Mouse (Mus musculus): Measurements from ENCODE around the gene Hnrnpdl. TPM values are rescaled to one million over a fixed set of nuclear protein-coding genes. Genes with fewer than 3 reads are reported as not detected.

Gene Hnrnpdl
- total and polyA plus RNA-seq, 3 experiments, result 75.6 to 207 (median 165) TPM

- DNase-seq (ENCODE audit: extremely low read depth), result no peak
- no peaks in the 10 kb centered on the region for H3K9me3 ChIP-seq (replicated peaks; ENCODE audit: low read length)
- no peaks in the 10 kb centered on the region for H3K27me3 ChIP-seq (replicated peaks)
- no peak overlapping the region for H3K27ac ChIP-seq (ENCODE audit: insufficient read depth, low read depth)
- H3K36me3 ChIP-seq (replicated peaks in 1 of 2; ENCODE audit: control insufficient read depth in 1 of 2, insufficient read depth in 1 of 2, low read length in 1 of 2), result peaks cover 34 to 58% of the 10 kb centered on the region in 2 experiments
- H3K4me2 ChIP-seq (ENCODE audit: insufficient read depth, low read depth, poor library complexity, severe bottlenecking), result no peak overlapping the region
- H3K4me3 ChIP-seq (replicated peaks in 1 of 3; ENCODE audit: low read depth in 2 of 3, low read length in 2 of 3, poor library complexity in 1 of 3), result no peak overlapping the region
- dilution Hi-C loops (cut with MboI; ENCODE audit: extremely low pct_ligation_motif_present, extremely low pct_unique_long_range_greater_than_20kb, low sequenced_read_pairs), result no loop called here
- peaks cover 0 to 17% of the 10 kb centered on the region in 2 experiments; a peak in 2 of 4 replicates for H3K4me1 ChIP-seq (ENCODE audit: control insufficient read depth in 1 of 2, insufficient read depth in 2 of 2)
- no peak overlapping the region for H3K9ac ChIP-seq (ENCODE audit: insufficient read depth, low read depth)
- in situ Hi-C loops (cut with MboI; ENCODE audit: low pct_ligation_motif_present, low pct_unique_long_range_greater_than_20kb, low sequenced_read_pairs), result no loop called here
- peaks cover 31% of the 10 kb centered on the region for H3K79me2 ChIP-seq (replicated peaks; ENCODE audit: control insufficient read depth, extremely low read depth, insufficient read depth, poor library complexity, severe bottlenecking)
- TF ChIP-seq USF2 (conservative IDR thresholded peaks at IDR 0.05; ENCODE audit: low read depth, low read length), result no peak
- TF ChIP-seq MXI1 (IDR thresholded peaks at IDR 0.05; ENCODE audit: low read depth, low read length), result no peak
- no peak for TF ChIP-seq ZMIZ1 (IDR thresholded peaks at IDR 0.05; ENCODE audit: low read depth, low read length)
- TF ChIP-seq GABPA (IDR thresholded peaks at IDR 0.05; ENCODE audit: insufficient replicate concordance, low read depth, low read length), result no peak
- TF ChIP-seq TBP (conservative IDR thresholded peaks at IDR 0.05; ENCODE audit: low read depth, low read length), result no peak
- no peak for TF ChIP-seq IRF4 (IDR thresholded peaks at IDR 0.05; ENCODE audit: low read depth, low read length)
- no peak for TF ChIP-seq CHD1 (IDR thresholded peaks at IDR 0.05; ENCODE audit: low read depth, low read length)
- TF ChIP-seq E2F4 (IDR thresholded peaks at IDR 0.05; ENCODE audit: insufficient replicate concordance, low read depth, low read length), result no peak
- no peak for TF ChIP-seq HCFC1 (IDR thresholded peaks at IDR 0.05; ENCODE audit: low read depth, low read length)
- no peak for TF ChIP-seq UBTF (IDR thresholded peaks at IDR 0.05; ENCODE audit: low read depth, low read length)
- TF ChIP-seq ZNF384 (IDR thresholded peaks at IDR 0.05; ENCODE audit: low read depth, low read length), result no peak
- TF ChIP-seq SIN3A (IDR thresholded peaks at IDR 0.05; ENCODE audit: low read length), result no peak
- no peak for TF ChIP-seq MAZ (IDR thresholded peaks at IDR 0.05; ENCODE audit: low read depth, low read length)
- TF ChIP-seq POLR2A (IDR thresholded peaks at IDR 0.05; ENCODE audit: low read depth, low read length), result no peak
- no peak for TF ChIP-seq JUND (conservative IDR thresholded peaks at IDR 0.05; ENCODE audit: low read depth, low read length)
- TF ChIP-seq TCF12 (IDR thresholded peaks at IDR 0.05; ENCODE audit: low read depth, low read length), result no peak
- TF ChIP-seq MAX (IDR thresholded peaks at IDR 0.05; ENCODE audit: low read length), result no peak
- no peak for TF ChIP-seq ZC3H11A (IDR thresholded peaks at IDR 0.05; ENCODE audit: low read depth, low read length)
- no peak for TF ChIP-seq EP300 (IDR thresholded peaks at IDR 0.05; ENCODE audit: low read length)
- TF ChIP-seq SMC3 (IDR thresholded peaks at IDR 0.05; ENCODE audit: low read depth, low read length), result no peak
These were observed 7.4 kb downstream of the Hnrnpdl start for GRCm38 (mm10) chr5:100032107-100032506.

GRCm38 (mm10) chr5:100030069-100030468 is 9.4 kb downstream of the Hnrnpdl start:
- Histone ChIP-seq H3K79me2 (replicated peaks; ENCODE audit: control insufficient read depth, extremely low read depth, insufficient read depth, poor library complexity, severe bottlenecking) (peaks cover 14% of the 10 kb centered on the region), H3K4me1 (ENCODE audit: control insufficient read depth in 1 of 2, insufficient read depth in 2 of 2) (peaks cover 0 to 5% of the 10 kb centered on the region in 2 experiments; a peak in 2 of 4 replicates), H3K27me3 (replicated peaks) (no peaks in the 10 kb centered on the region), H3K4me3 (replicated peaks in 1 of 3; ENCODE audit: low read depth in 2 of 3, low read length in 2 of 3, poor library complexity in 1 of 3) (no peak overlapping the region), H3K9ac (ENCODE audit: insufficient read depth, low read depth) (no peak overlapping the region), H3K9me3 (replicated peaks; ENCODE audit: low read length) (no peaks in the 10 kb centered on the region), H3K4me2 (ENCODE audit: insufficient read depth, low read depth, poor library complexity, severe bottlenecking) (no peak overlapping the region), H3K27ac (ENCODE audit: insufficient read depth, low read depth) (no peak overlapping the region), H3K36me3 (replicated peaks in 1 of 2; ENCODE audit: control insufficient read depth in 1 of 2, insufficient read depth in 1 of 2, low read length in 1 of 2) (peaks cover 24 to 39% of the 10 kb centered on the region in 2 experiments)
- no peak for TF ChIP-seq CHD2 (IDR thresholded peaks at IDR 0.05; ENCODE audit: low read length)
- no peak for TF ChIP-seq GABPA (IDR thresholded peaks at IDR 0.05; ENCODE audit: insufficient replicate concordance, low read depth, low read length)
- no peak for TF ChIP-seq USF1 (IDR thresholded peaks at IDR 0.05; ENCODE audit: low read depth, low read length)
- TF ChIP-seq RCOR1 (conservative IDR thresholded peaks at IDR 0.05; ENCODE audit: low read depth, low read length), result no peak
- no peak for TF ChIP-seq E2F4 (IDR thresholded peaks at IDR 0.05; ENCODE audit: insufficient replicate concordance, low read depth, low read length)
- no peak for TF ChIP-seq POLR2A (IDR thresholded peaks at IDR 0.05; ENCODE audit: low read depth, low read length)
- TF ChIP-seq NELFE (IDR thresholded peaks at IDR 0.05; ENCODE audit: low read depth, low read length), result no peak
- no peak for TF ChIP-seq POLR2AphosphoS2 (IDR thresholded peaks at IDR 0.05; ENCODE audit: low read depth, low read length)
- TF ChIP-seq CTCF (conservative IDR thresholded peaks at IDR 0.05 in 1 of 2, IDR thresholded peaks at IDR 0.05 in 1 of 2; ENCODE audit: low read depth in 2 of 2, low read length in 2 of 2), result no peak
- no peak for TF ChIP-seq ZNF384 (IDR thresholded peaks at IDR 0.05; ENCODE audit: low read depth, low read length)
- TF ChIP-seq SMC3 (IDR thresholded peaks at IDR 0.05; ENCODE audit: low read depth, low read length), result no peak
- dilution Hi-C loops (cut with MboI; ENCODE audit: extremely low pct_ligation_motif_present, extremely low pct_unique_long_range_greater_than_20kb, low sequenced_read_pairs), result no loop called here
- no peak for DNase-seq (ENCODE audit: extremely low read depth)
- in situ Hi-C loops (cut with MboI; ENCODE audit: low pct_ligation_motif_present, low pct_unique_long_range_greater_than_20kb, low sequenced_read_pairs), result no loop called here

Data from CH12.LX (cell line).